Mouse (Mus musculus) ES-Bruce4 (cell line): ENCODE measurements around the gene Rfx1.

Experiments
- CTCF ChIP-seq: IDR thresholded peaks from one replicate; pipeline ENCODE4 v1.8.1; 2011; ENCODE audit warnings: low read depth, low read length
- EP300 ChIP-seq: IDR thresholded peaks from 2 replicates; pipeline ENCODE4 v1.6.1; 2011; ENCODE audit warnings: low read depth, low read length; ENCODE audit not compliant: insufficient read depth
- POLR2A ChIP-seq: IDR thresholded peaks from one replicate; pipeline ENCODE4 v1.8.1; 2011; ENCODE audit warnings: low read length; ENCODE audit not compliant: insufficient read depth

DNA sequence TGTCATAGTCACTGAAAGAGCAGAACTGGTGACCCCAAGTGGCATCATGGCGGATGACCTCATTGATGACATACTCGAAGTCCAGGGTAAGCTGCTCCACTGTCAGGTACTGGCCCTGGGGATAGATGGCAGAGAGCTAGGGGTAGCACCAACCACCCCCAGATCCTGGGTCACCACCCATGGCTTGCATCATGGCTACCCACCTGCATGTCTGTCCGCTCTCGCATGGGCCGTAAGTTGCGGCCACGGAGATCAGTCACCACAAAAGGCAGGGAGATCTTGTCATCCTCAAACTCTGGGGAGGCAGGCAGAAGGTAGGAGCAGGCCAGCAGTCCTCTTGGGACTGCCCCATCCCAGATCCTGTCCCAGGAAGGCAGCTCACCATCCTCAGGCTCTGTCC is 31.7 kb downstream of the Rfx1 start:
- no peak for TF ChIP-seq CTCF
- TF ChIP-seq POLR2A: no peak
- no peak for TF ChIP-seq EP300
